Mouse (Mus musculus) embryonic facial prominence, embryonic 15.5 days (tissue): ENCODE results near the gene Ect2. TPM values are rescaled to one million over a fixed set of nuclear protein-coding genes. Genes with fewer than 3 reads are reported as not detected.
A peak's percentile ranks its signal among the peaks of the same experiment; 100 is the strongest.

ENCODE experiments used
- ATAC-seq: fragments of 200-750 bp; cut with Nextera tagmentation; 2 replicates; pipeline ENCODE4 v1.8.0; 2017; ENCODE audit warnings: low read depth, moderate TSS enrichment; ENCODE audit not compliant: insufficient number of reproducible peaks, low FRiP score, low TSS enrichment
- H3K27ac ChIP-seq: fragments of 300-500 bp; sonication (generic); replicated peaks from 2 replicates; pipeline ENCODE4 v1.5.1; 2015; ENCODE audit warnings: mild to moderate bottlenecking, inconsistent platforms
- H3K27me3 ChIP-seq: fragments of 300-500 bp; sonication (generic); 2 replicates; pipeline ENCODE4 v1.6.1; 2015; ENCODE audit warnings: inconsistent platforms
- H3K36me3 ChIP-seq: fragments of 300-500 bp; sonication (generic); 2 replicates; pipeline ENCODE4 v1.6.1; 2015; ENCODE audit warnings: mild to moderate bottlenecking, inconsistent platforms
- H3K4me1 ChIP-seq: fragments of 300-500 bp; sonication (generic); 2 replicates; pipeline ENCODE4 v1.6.1; 2015; ENCODE audit warnings: inconsistent platforms
- H3K4me2 ChIP-seq: fragments of 300-500 bp; sonication (generic); replicated peaks from 2 replicates; pipeline ENCODE4 v1.6.1; 2015; ENCODE audit warnings: mild to moderate bottlenecking, inconsistent platforms
- H3K4me3 ChIP-seq: fragments of 300-500 bp; sonication (generic); replicated peaks from 2 replicates; pipeline ENCODE4 v1.5.1; 2015; ENCODE audit warnings: mild to moderate bottlenecking, inconsistent platforms
- H3K9ac ChIP-seq: fragments of 300-500 bp; sonication (generic); 2 replicates; pipeline ENCODE4 v1.6.1; 2015; ENCODE audit warnings: inconsistent platforms
- H3K9me3 ChIP-seq: fragments of 300-500 bp; sonication (generic); replicated peaks from 2 replicates; pipeline ENCODE4 v1.6.1; 2016; ENCODE audit warnings: inconsistent platforms
- WGBS: fragments of 180-500 bp; shearing (Covaris S2); methylation state at CpG from one replicate; pipeline ENCODE4 v1.1.7; 2015; 5-methylcytosine and 5-hydroxymethylcytosine counted together
- polyA plus RNA-seq: library from polyadenylated mRNA; unstranded; fragments of >200 nt; fragmentation: Nextera tagmentation; extraction: Ambion mirVana; gene quantifications from 2 replicates; pipeline ENCODE4 v1.2.1, GENCODE M21; 2015

Ect2 gene
- polyA plus RNA-seq, 1 experiment from 2014 or later: 33.5 TPM

DNA sequence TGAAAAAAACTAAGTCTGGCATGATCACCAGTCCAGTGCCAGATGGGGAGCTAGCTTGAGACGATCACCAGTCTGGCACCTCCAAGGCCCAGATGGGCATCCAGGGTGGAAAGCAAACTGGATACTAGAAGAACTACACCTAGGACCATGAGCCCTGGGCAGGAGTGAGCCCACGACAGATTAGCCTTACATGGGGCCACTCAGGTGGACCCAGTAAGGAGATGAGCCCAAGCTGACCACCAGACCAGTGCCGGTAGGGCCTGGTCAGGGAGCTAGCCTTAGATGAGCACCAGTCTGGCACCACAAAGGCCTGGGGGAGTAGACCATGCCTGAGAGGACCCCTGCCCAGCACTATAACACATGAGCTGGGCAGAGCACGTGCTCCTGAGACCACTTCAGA is 44.6 kb downstream of the Ect2 start:
- Histone ChIP-seq H3K27me3 (no peaks in the 10 kb centered on the region), H3K9ac (no peak overlapping the region), H3K4me2 (no peak overlapping the region), H3K9me3 (no peaks in the 10 kb centered on the region), H3K36me3 (peaks cover 19% of the 10 kb centered on the region), H3K4me3 (no peak overlapping the region), H3K4me1 (no peaks in the 10 kb centered on the region), H3K27ac (no peak overlapping the region)
- peak; percentile 39; the same call in 1 of the 2 replicates for ATAC-seq
- WGBS: 96% methylated on average over 4 of the region's 4 CpGs

DNA sequence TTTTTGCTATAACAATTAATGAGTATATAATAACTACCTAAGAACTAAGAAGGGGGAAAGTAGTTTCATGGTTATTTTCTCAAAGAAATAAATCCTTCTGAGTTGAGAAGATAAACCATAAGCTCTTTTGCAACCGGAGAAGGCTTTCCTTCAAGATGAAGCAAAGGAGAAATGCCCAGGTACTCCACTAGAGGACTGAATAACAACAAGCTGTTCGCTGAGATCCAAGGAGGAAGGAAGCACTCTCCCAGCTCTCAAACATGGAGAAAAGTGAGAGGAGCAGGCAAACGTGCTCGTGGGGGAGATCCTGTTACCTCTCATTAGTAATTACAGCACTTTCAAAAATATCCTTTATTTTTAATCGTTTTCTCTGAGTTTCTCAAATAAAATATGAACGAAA is 46.5 kb downstream of the Ect2 start:
- 67% methylated on average over 6 of the region's 6 CpGs for WGBS

DNA sequence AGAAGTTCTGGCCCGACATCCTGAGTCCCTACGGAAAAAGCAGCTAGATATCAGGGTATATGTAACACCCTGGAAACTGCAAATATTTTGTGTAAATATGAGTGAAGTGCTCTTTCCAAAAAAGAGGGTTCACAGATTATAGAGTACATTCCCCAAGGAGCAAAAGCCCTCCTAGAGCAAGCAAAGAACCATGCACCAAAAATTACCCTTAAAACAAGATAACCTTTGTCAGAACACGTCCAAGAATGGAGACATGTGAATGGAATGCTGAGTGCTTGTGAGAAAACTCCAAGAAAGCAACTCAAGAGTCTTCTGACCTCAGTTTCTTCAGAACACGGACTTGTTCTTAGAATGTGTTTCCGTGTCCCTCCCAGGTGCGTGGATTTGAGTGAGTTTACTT is 50.7 kb downstream of the Ect2 start:
- Histone ChIP-seq H3K9me3 (no peaks in the 10 kb centered on the region), H3K4me3 (no peak overlapping the region), H3K4me1 (no peaks in the 10 kb centered on the region), H3K36me3 (peaks cover 10% of the 10 kb centered on the region), H3K9ac (no peak overlapping the region), H3K4me2 (no peak overlapping the region), H3K27me3 (no peaks in the 10 kb centered on the region), H3K27ac (no peak overlapping the region)
- no peak for ATAC-seq
- 76% methylated on average over 6 of the region's 6 CpGs for WGBS

More for the DNA sequence above, 46.5 kb downstream of the Ect2 start:
- H3K4me1 ChIP-seq: no peaks in the 10 kb centered on the region
- no peak overlapping the region for H3K4me2 ChIP-seq
- no peaks in the 10 kb centered on the region for H3K27me3 ChIP-seq
- H3K27ac ChIP-seq: no peak overlapping the region
- peaks cover 10% of the 10 kb centered on the region for H3K36me3 ChIP-seq
- H3K9ac ChIP-seq: no peak overlapping the region
- no peak for ATAC-seq
- H3K4me3 ChIP-seq: no peak overlapping the region
- no peaks in the 10 kb centered on the region for H3K9me3 ChIP-seq

DNA sequence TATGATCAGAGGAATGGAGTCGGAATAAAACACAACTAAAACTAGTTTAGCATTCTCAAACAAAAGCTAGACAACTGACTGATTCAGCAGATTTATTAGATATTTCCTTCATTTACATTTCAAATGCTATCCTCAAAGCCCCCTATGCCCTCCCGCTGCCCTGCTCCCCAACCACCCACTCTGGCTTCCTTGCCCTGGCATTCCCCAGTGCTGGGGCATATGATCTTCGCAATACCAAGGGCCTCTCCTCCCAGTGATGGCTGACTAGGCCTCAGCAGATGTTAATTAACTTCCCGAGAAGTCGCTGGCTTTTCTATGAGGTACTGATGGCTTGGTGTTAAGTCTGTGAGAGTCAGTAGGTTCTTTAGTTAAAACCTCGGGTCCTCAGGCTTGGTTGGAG is 55.0 kb downstream of the Ect2 start:
- H3K4me1 ChIP-seq: no peaks in the 10 kb centered on the region
- WGBS: 90% methylated on average over 6 of the region's 6 CpGs

DNA sequence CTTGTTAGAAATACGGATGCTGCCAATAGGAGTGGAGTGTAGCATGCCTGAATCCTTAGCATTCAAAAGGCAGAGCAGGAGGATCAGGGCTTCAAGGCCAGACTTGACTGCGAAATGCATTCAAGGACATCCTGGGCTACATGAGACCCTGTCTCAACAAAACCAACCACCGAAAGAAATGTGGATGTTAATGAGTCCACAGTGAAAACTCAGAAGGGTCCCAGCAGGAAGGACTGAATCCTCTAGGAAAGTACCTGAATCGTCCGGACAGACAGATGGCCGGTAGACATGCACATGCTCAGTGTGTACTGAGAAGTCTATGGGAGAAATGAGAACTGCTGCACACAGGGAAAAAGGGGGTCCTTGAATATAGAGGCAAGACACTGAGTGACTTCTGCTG is 67.5 kb downstream of the Ect2 start:
- Histone ChIP-seq H3K36me3 (peaks cover 7% of the 10 kb centered on the region), H3K9ac (no peak overlapping the region), H3K4me3 (no peak overlapping the region), H3K9me3 (no peaks in the 10 kb centered on the region), H3K27ac (no peak overlapping the region), H3K4me2 (no peak overlapping the region), H3K27me3 (no peaks in the 10 kb centered on the region), H3K4me1 (no peaks in the 10 kb centered on the region)
- WGBS: 90% methylated on average over 6 of the region's 6 CpGs
- no peak for ATAC-seq

More for the DNA sequence above, 55.0 kb downstream of the Ect2 start:
- ATAC-seq: no peak
- Histone ChIP-seq H3K27me3 (no peaks in the 10 kb centered on the region), H3K4me2 (no peak overlapping the region), H3K27ac (no peak overlapping the region), H3K36me3 (peaks cover 15% of the 10 kb centered on the region), H3K9ac (no peak overlapping the region), H3K4me3 (no peak overlapping the region), H3K9me3 (no peaks in the 10 kb centered on the region)

DNA sequence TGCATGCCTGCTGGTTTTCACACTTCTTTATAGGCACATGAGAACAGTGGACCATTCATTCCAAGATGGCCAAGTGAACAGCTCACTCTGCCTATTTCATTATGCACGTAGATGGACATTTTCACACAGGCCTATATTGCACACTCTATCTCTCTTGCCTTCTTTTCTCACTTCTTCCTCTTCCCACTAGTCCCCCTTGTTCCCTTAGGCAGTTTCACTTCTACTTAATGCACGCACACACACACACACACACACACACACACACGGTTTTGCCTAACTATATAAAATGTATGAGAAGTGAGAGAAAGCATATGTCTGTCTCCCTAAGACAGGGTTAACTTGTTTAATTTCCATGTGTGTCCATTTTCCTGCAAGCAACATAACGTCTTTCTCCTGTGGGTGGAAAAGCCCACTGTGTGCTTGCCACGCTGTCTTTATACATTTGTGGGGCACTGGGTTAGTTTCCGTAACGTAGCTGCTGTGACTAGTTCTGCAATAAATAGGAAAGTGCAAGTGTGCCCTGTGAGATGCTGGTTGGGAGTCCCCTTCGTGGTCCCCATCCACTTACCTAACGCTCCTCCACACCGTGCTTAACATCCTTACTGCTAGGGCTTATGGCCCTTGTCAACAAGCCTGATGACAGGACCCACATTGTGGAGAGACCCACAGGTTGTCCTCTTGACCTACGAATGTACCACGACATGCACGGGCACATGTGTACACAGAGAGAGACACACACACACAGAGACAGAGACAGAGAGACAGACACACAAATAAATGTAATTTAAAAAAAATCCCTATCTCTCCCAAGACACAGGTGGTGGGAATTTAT is 72.2 kb downstream of the Ect2 start:
- WGBS: 79% methylated on average over 13 of the region's 13 CpGs
- H3K27me3 ChIP-seq: no peaks in the 10 kb centered on the region
- H3K4me2 ChIP-seq: no peak overlapping the region
- H3K4me1 ChIP-seq: no peaks in the 10 kb centered on the region
- H3K27ac ChIP-seq: no peak overlapping the region
- H3K36me3 ChIP-seq: no peaks in the 10 kb centered on the region
- no peaks in the 10 kb centered on the region for H3K9me3 ChIP-seq
- H3K4me3 ChIP-seq: no peak overlapping the region
- ATAC-seq: no peak
- H3K9ac ChIP-seq: no peak overlapping the region

DNA sequence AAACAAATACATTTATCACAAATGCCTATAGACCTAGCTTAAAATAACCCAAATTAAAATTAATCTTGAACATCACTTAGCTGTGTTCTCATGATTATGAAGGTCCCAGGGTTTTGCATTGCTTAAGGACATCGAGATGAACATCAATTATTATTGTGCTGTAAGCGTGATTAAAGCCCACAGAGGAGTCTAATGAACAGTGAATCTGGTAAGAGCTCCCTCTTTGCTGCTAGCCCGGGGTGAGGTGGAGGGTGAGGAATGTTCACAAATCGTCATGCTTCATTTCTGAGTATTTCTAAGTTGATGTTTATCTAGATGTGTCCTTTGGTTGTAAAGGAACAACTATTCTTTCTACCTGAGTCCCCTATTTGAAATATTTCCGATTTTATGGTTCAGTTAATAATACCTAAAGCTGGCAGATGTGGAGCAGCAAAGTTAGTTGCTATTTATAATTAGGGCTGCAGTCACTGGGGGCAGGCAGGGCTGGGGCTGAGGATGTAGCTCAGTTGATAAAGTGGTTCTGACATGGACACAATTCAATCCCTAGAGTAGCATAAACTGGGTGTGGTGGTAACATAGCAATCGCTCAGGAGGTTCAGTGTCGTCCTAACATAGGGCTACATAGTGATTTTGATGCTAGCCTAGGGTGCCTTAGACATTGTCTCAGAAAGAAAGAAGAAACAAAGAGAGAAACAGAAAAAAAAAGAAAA is 73.5 kb downstream of the Ect2 start:
- no peak for ATAC-seq
- no peaks in the 10 kb centered on the region for H3K36me3 ChIP-seq
- no peak overlapping the region for H3K4me2 ChIP-seq
- no peaks in the 10 kb centered on the region for H3K27me3 ChIP-seq
- no peaks in the 10 kb centered on the region for H3K9me3 ChIP-seq
- WGBS: 75% methylated on average over 7 of the region's 7 CpGs
- H3K9ac ChIP-seq: no peak overlapping the region
- H3K4me3 ChIP-seq: no peak overlapping the region
- no peaks in the 10 kb centered on the region for H3K4me1 ChIP-seq
- no peak overlapping the region for H3K27ac ChIP-seq

DNA sequence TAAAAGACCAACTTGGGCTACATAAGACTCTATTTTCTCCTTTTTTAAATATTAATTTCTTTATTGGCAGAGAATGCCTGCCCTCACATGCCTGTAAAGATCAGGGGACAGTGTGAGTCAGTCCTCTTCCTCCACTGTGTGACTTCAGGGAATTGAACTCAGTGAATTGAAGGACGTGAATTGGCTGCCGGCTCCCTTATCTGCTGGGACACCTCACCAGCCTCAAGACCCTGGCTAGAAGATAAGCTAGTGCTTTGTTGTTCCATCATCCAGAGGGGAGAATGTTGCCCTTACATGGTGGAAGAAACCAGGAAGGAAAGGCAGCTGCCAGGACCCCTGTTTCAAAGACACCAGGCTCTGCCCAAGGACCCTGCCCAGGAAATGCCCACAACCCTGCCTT is 79.8 kb downstream of the Ect2 start:
- no peak for ATAC-seq
- Histone ChIP-seq H3K27me3 (no peaks in the 10 kb centered on the region), H3K36me3 (no peaks in the 10 kb centered on the region), H3K4me1 (no peaks in the 10 kb centered on the region), H3K27ac (no peak overlapping the region), H3K4me3 (no peak overlapping the region), H3K9me3 (no peaks in the 10 kb centered on the region), H3K9ac (no peak overlapping the region), H3K4me2 (no peak overlapping the region)
- WGBS: 80% methylated on average over 2 of the region's 2 CpGs

DNA sequence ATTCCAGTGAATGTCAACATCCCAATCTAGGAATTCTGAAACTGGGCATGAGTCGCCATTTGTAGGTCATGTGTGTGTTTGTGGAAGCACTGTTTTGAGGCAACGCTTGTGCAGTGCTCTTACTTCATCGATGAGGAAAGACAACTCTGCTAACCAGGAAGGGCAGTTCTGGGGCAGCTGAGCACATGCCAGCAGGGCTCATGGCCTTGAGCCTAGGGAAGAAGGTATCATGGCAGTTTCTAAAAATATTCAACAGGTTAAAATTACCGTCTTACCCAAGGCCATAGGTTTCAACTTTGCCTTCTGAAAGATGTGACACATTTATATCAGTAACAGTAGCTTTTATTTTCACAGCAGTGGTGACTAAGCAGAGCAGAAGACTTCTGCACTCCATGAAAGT is 82.0 kb downstream of the Ect2 start:
- no peak overlapping the region for H3K27ac ChIP-seq
- H3K9me3 ChIP-seq: no peaks in the 10 kb centered on the region
- no peaks in the 10 kb centered on the region for H3K36me3 ChIP-seq
- no peak overlapping the region for H3K4me2 ChIP-seq
- no peak for ATAC-seq
- no peaks in the 10 kb centered on the region for H3K4me1 ChIP-seq
- H3K4me3 ChIP-seq: no peak overlapping the region
- H3K27me3 ChIP-seq: no peaks in the 10 kb centered on the region
- no peak overlapping the region for H3K9ac ChIP-seq
- 90% methylated on average over 4 of the region's 4 CpGs for WGBS

DNA sequence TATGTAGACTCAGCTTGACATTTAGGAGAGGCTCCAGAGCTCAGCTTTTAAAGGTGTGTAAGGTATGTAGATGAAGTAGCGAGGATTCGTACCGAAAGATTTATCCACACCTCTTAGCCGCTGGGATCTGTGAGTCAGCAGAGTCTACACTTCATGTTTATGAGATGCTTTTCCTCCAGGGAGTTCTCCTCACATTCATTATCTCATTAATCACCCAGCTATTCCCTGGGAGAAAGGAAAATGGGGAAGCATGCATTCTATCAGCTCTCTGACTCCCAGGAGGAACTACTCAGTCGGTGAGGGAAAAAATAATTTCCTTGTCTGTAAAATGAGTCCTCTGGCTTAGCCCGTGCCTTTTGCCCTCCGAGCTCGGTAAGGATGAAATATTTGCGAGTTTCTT is 83.3 kb downstream of the Ect2 start:
- Histone ChIP-seq H3K27me3 (no peaks in the 10 kb centered on the region), H3K4me3 (no peak overlapping the region), H3K4me2 (no peak overlapping the region), H3K4me1 (no peaks in the 10 kb centered on the region), H3K36me3 (no peaks in the 10 kb centered on the region), H3K9me3 (no peaks in the 10 kb centered on the region; the same call in 1 of the 2 replicates), H3K27ac (no peak overlapping the region), H3K9ac (no peak overlapping the region)
- 82% methylated on average over 9 of the region's 9 CpGs for WGBS
- ATAC-seq: no peak

DNA sequence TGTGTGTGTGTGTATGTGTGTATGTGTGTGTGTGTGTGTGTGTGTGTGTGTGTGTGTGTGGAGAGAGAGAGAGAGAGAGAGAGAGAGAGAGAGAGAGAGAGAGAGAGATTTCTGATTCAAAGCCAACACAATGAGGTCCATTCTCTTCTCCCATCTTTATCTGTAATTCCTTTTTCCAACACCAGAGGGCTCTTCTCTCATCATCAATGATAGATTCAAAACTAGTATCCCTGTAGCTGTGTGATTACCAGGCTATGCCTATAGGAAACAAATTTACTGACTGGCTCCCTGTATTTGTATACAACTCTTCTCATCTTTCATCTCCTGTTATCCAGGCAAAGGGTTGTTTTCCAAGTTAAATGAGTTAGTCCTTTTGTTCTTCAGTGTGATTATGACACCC is 86.5 kb downstream of the Ect2 start:
- ATAC-seq: no peak

More for the DNA sequence above, 86.5 kb downstream of the Ect2 start:
- Histone ChIP-seq H3K27me3 (no peaks in the 10 kb centered on the region), H3K4me3 (no peak overlapping the region), H3K9me3 (no peaks in the 10 kb centered on the region; the same call in 1 of the 2 replicates), H3K4me2 (no peak overlapping the region), H3K4me1 (no peaks in the 10 kb centered on the region), H3K27ac (no peak overlapping the region), H3K9ac (no peak overlapping the region), H3K36me3 (no peaks in the 10 kb centered on the region)
